Mouse (Mus musculus) c-Kit-negative CD71-positive TER-119-positive erythroid progenitor cells, embryonic 14.5 days (primary cell): Measurements from ENCODE around the gene Bmp2.

ENCODE experiments used
- DNase-seq: peaks from one replicate; pipeline ENCODE4 v3.0.0-alpha.2; 2013; ENCODE audit warnings: low read depth, low spot score

Gene Bmp2

GRCm38 (mm10) chr2:133552031-133552841 lies at the start of gene Bmp2:
Bmp2 (plus strand) TSS chr2:133552159.
- no peak for DNase-seq

GRCm38 (mm10) chr2:133505678-133506077 lies 46.3 kb upstream of the Bmp2 start:
- DNase-seq = no peak

GRCm38 (mm10) chr2:133507045-133507444 lies 44.9 kb upstream of the Bmp2 start:
- no peak for DNase-seq

DNA sequence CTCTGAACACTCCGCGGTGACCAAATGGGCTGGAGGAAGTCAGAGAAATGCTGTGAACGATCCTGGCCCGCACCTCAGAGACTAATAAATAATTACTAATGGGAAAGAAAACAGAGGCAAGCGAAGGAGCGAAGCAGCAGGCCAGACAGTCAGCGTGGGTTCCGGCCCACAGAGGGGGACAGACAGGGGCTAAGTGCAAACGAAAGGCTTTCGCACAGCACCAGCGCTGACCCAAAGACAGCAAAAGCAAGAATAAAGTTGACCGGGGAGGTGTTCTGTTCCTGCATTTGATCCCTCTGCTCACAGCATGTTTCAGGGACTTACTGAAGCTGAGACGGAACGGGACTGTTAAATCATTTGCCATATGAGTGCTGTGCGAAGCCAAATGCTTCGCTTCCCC lies 42.8 kb upstream of the Bmp2 start:
- no peak for DNase-seq

DNA sequence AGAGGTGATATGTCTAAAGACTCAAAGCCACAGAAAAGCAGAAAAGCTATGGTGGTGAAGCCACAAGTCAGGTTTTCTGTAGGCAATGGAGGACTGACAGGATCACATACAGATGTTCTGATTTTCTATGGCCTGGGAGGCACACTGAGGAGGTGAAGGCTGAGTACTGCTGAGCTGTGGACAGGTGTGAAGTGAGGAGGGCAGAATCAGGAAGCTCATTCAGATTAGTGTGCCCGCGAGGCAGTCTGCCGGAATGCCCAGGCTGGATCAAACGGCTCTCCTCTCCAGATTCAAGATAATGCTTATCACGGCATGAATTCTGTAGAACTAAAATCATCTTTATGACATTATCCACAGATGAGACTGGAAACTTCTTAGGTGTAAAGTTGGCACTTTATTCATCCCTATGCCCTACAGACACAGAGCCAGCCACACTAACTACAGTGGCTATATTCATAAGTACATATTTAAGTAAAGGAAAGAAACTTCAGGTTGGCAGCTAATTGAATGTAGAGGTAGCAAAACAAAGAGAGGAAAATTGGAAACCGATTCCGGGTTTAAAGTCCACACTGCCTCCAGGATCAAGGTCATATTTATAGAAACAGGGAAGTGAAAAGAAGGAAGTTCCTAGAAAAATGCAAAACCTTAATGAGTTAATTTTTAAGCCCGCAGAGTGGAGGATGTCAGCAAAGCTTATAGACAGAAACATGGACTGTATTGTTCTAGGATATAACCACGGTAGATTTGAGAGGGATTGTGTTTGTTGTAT lies 40.8 kb upstream of the Bmp2 start:
- DNase-seq = no peak

GRCm38 (mm10) chr2:133516331-133517046 lies 35.5 kb upstream of the Bmp2 start:
- no peak for DNase-seq

GRCm38 (mm10) chr2:133517867-133518266 lies 34.1 kb upstream of the Bmp2 start:
- DNase-seq = no peak

DNA sequence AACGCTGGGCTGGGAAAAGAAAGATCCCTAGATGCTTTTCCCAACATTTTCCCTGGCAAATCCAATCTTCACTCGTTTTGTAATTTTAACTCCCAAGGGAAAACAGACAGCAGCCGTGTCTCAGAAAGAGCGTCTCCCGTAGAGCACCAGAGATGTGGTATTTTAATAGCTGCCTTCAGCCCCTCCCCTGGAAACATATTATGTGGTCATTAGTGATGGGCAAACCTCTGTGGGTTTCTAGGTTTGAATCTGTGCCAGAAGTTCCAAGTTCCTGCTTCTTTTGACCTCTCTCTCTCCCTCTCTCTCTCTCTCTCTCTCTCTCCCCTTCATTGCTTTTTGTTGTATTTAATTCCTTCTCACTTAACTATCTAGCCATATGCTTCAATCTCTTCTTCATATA lies 30.8 kb upstream of the Bmp2 start:
- DNase-seq = no peak

DNA sequence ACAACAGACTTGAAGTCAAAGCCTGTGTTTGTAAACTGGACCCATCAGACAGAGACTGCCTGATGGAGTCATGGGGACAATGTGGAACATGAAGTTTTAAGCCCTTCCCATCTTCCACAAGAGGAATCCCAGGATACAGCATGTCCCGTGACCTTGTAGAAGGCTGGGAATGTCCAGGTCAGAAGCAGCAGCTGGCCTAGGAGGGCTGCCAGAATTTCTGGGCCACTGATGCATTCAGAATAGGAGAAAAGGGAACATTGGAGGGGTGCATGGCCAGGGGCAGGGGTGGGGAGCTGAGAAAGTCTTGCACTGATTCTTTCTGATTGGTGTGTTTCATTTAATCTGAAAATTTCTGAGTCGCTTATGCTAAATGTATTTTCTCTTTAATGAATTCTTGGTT lies 29.8 kb upstream of the Bmp2 start:
- DNase-seq = no peak

- no peak for DNase-seq
Measured at GRCm38 (mm10) chr2:133525621-133526181, 26.3 kb upstream of the Bmp2 start.

GRCm38 (mm10) chr2:133529396-133529795 lies 22.6 kb upstream of the Bmp2 start:
- no peak for DNase-seq

GRCm38 (mm10) chr2:133533073-133533472 lies 18.9 kb upstream of the Bmp2 start:
- no peak for DNase-seq

DNA sequence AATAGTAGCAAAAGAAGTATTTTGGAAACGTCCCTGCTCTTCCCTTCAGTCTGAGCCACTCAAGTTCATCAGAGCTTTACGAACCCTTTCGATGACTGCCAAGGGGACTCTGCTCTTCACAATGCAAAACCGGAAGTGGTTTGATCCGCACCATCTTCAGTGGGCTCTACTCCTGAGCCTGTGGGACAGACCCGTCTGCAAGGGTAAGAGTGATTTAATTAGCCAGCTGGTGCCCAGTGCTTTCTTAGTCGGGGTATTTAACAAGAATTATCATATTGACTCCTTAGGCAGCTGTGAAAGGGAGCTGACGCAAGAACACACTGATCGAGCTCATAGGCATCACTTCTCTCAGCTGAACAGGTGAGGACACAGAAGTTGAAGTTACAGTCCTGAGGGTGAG lies 16.5 kb upstream of the Bmp2 start:
- DNase-seq = no peak

DNA sequence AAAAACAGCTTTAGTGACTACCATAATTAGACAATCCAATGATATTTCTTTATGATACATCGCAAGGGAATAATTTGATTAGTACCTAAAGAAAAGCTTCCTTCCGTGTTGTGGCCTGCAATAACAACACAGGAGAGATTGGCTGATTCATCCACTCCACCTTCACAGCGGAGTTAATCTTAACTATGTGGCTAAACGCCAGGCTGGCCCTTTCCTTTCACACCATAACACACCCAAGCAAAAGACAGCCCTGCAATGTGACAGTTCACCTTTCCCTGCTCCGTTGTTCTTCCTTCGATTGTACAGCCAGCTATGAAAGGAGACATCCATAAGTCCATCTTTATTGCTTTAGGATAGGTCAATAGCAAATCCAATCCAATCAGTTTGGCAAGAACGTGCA lies 15.1 kb upstream of the Bmp2 start:
- DNase-seq = no peak

- DNase-seq = no peak
Measured at GRCm38 (mm10) chr2:133540702-133541101, 11.3 kb upstream of the Bmp2 start.

DNA sequence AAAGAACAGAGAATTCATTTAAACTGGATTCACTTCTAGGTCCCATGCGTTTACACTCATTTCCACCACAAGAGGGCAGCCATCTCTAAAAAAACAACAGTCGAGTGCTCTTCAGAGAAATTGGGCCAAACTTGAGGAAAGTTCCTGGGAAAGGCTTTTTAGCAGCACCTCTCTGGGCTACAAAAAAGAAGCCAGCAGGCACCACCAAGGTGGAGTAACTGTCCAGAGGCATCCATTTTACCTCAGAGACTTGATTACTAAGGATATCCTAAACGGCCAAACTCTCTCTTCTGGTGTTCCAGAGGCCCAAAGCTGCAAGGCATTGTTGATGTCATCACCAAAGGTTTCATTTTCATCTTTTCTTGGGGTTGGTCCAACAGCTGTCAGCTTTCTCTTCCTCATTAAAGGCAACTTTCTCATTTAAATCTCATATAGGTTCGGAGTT lies 1.7 kb upstream of the Bmp2 start:
- no peak for DNase-seq

GRCm38 (mm10) chr2:133552842-133553465 lies 995 bp downstream of the Bmp2 start:
- no peak for DNase-seq

DNA sequence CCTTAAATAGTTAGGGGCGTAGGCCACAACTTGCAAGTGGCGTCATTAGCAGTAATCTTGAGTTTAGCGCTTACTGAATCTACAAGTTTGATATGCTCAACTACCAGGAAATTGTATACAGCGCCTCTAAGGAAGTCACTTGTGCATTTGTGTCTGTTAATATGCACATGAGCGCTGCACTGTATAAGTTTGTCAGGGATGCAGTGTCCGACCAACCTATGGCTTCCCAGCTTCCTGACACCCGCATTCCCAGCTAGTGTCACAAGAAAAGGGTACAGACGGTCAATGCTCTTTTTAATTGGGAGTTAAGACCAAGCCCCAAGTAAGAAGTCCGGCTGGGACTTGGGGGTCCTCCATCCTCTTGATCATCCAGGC lies 1.9 kb downstream of the Bmp2 start:
- no peak for DNase-seq

DNA sequence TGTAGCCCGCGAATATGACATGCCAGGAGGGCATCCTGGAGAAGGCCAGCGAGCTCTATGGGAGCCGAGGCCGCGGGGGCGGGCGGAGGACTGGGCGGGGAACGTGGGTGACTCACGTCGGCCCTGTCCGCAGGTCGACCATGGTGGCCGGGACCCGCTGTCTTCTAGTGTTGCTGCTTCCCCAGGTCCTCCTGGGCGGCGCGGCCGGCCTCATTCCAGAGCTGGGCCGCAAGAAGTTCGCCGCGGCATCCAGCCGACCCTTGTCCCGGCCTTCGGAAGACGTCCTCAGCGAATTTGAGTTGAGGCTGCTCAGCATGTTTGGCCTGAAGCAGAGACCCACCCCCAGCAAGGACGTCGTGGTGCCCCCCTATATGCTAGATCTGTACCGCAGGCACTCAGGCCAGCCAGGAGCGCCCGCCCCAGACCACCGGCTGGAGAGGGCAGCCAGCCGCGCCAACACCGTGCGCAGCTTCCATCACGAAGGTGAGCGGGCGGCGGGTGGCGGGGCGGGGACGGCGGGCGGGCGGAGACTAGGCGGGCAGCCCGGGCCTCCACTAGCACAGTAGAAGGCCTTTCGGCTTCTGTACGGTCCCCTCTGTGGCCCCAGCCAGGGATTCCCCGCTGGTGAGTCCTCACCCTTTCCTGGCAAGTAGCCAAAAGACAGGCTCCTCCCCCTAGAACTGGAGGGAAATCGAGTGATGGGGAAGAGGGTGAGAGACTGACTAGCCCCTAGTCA lies 2.5 kb downstream of the Bmp2 start:
- DNase-seq = no peak

DNA sequence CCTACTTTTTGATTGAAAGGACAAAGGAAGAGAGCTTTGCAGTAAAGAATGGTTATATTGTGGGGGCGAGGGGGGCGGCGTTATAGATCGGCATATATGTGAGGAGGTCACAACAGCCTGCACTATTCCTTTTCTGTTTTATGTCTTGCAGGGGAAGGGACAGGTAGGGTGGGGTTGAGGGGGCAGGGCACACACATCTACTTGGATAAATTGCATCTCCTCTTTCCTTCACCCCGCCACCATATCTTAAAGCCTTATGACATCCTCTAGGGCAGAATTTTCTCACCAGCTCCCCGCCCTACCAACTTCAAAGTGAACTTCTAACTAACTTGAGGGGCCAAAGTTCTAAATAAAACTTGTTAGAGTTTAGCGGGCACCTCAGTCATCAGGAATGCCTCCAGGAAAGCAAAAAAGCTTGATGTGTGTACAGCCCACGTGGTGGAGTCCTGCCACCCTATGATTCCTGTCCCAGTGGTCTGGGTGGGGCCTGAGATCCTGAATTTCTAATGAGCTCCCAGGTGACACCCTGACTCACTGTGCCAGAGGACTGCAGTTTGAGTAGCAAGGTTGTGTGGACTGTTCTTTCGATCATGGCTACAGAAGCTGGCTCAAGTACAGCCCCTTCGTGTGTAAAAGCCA lies 12.4 kb downstream of the Bmp2 start:
- DNase-seq = no peak
